Mouse (Mus musculus) limb, embryonic 13.5 days (tissue): ENCODE data around the gene Adcy4. TPM values are rescaled to one million over a fixed set of nuclear protein-coding genes. Genes with fewer than 3 reads are reported as not detected.

ENCODE experiments used
- ATAC-seq: fragments of 200-750 bp; cut with Nextera tagmentation; 2 replicates; pipeline ENCODE4 v1.8.0; 2017; ENCODE audit warnings: low read depth, moderate number of reproducible peaks, moderate TSS enrichment; ENCODE audit not compliant: low FRiP score
- H3K27ac ChIP-seq: fragments of 300-500 bp; sonication (generic); 2 replicates; pipeline ENCODE4 v1.5.1; 2015; ENCODE audit warnings: inconsistent platforms, mild to moderate bottlenecking, moderate library complexity
- H3K27me3 ChIP-seq: fragments of 300-500 bp; sonication (generic); 2 replicates; pipeline ENCODE4 v1.6.1; 2015; ENCODE audit warnings: mild to moderate bottlenecking, inconsistent platforms
- H3K36me3 ChIP-seq: fragments of 300-500 bp; sonication (generic); 2 replicates; pipeline ENCODE4 v1.6.1; 2015; ENCODE audit warnings: inconsistent platforms, mild to moderate bottlenecking, moderate library complexity
- H3K4me1 ChIP-seq: fragments of 300-500 bp; sonication (generic); 2 replicates; pipeline ENCODE4 v1.6.1; 2015; ENCODE audit warnings: inconsistent platforms
- H3K4me2 ChIP-seq: fragments of 300-500 bp; sonication (generic); replicated peaks from 2 replicates; pipeline ENCODE4 v1.6.1; 2015; ENCODE audit warnings: inconsistent platforms, mild to moderate bottlenecking, moderate library complexity
- H3K4me3 ChIP-seq: fragments of 300-500 bp; sonication (generic); 2 replicates; pipeline ENCODE4 v1.5.1; 2015; ENCODE audit warnings: moderate library complexity, mild to moderate bottlenecking, inconsistent platforms
- H3K9ac ChIP-seq: fragments of 300-500 bp; sonication (generic); 2 replicates; pipeline ENCODE4 v1.6.1; 2015; ENCODE audit warnings: mild to moderate bottlenecking, inconsistent platforms
- H3K9me3 ChIP-seq: fragments of 300-500 bp; sonication (generic); 2 replicates; pipeline ENCODE4 v1.6.1; 2016; ENCODE audit warnings: inconsistent platforms
- WGBS: fragments of 180-500 bp; shearing (Covaris S2); methylation state at CpG from one replicate; pipeline ENCODE4 v1.1.7; 2015; 5-methylcytosine and 5-hydroxymethylcytosine counted together
- polyA plus RNA-seq: library from polyadenylated mRNA; unstranded; fragments of >200 nt; fragmentation: Nextera tagmentation; extraction: Ambion mirVana; gene quantifications from 2 replicates; pipeline ENCODE4 v1.2.1, GENCODE M21; 2015

Adcy4 gene
- polyA plus RNA-seq: 20.9 and 25.6 TPM in 2 replicates

GRCm38 (mm10) chr14:55783958-55784235 lies at the start of gene Adcy4:
Adcy4 (minus strand) TSS chr14:55784095.
- ATAC-seq: no peak
- H3K27me3 ChIP-seq: peaks cover 57% of the 10 kb centered on the region

GRCm38 (mm10) chr14:55833126-55833525 lies 49.2 kb upstream of the Adcy4 start:
- no peak for ATAC-seq
- Histone ChIP-seq H3K4me2 (no peak overlapping the region), H3K4me3 (no peak overlapping the region), H3K9ac (no peak overlapping the region), H3K27ac (no peak overlapping the region), H3K27me3 (no peaks in the 10 kb centered on the region), H3K4me1 (peaks cover 59% of the 10 kb centered on the region), H3K36me3 (peaks cover 63% of the 10 kb centered on the region), H3K9me3 (no peaks in the 10 kb centered on the region)
- WGBS: 91% methylated on average over 4 of the region's 4 CpGs

More at GRCm38 (mm10) chr14:55783958-55784235, at the start of gene Adcy4:
- Histone ChIP-seq H3K9ac (peak within 1 kb of the TSS; percentile 70), H3K36me3 (peaks cover 9% of the 10 kb centered on the region; the same call in 1 of the 2 replicates), H3K4me2 (peak within 1 kb of the TSS; percentile 84), H3K4me1 (peaks cover 34% of the 10 kb centered on the region), H3K9me3 (no peaks in the 10 kb centered on the region), H3K27ac (peak within 1 kb of the TSS; percentile 80), H3K4me3 (peak within 1 kb of the TSS; percentile 58)
- WGBS: 1% methylated on average over 13 of the region's 13 CpGs

DNA sequence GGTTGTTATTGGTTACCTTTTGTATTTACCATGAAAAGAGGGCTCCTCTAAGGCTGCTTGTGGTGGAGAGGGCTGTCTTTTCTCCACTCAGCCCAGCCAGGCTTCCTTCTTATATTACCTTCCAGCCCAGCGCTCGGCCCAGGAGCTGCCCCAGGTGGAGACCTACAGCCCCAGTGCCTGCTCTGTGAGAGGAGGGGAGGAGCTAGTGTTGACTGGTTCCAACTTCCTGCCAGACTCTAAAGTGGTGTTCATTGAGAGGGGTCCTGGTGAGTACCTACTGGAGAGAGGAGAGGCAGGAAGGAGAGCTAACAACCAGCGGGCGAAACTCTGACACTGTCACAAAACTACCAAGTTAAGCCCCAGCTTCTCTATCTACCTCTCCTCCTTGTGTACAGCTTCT lies 46.4 kb upstream of the Adcy4 start:
- Histone ChIP-seq H3K4me1 (peaks cover 71% of the 10 kb centered on the region), H3K9me3 (no peaks in the 10 kb centered on the region), H3K4me2 (no peak overlapping the region), H3K9ac (no peak overlapping the region), H3K27me3 (no peaks in the 10 kb centered on the region), H3K4me3 (no peak overlapping the region), H3K27ac (no peak overlapping the region), H3K36me3 (peaks cover 80% of the 10 kb centered on the region)
- WGBS: 79% methylated on average over 4 of the region's 4 CpGs
- ATAC-seq: no peak

DNA sequence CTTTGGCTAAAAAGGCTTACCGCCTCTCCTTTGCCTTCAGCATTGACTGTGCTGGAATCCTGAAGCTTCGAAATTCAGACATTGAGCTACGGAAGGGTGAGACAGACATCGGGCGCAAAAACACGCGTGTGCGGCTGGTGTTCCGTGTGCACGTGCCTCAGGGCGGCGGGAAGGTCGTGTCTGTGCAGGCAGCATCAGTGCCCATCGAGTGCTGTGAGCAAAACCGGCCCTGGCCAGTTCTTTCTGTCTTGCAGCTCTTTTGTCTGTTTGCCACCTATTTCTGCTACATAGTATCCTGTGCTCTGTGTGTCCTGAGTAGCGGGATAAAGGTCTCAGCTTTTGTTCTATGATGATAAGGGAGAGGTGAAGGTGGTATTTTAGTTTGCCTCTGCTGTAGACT lies 46.0 kb upstream of the Adcy4 start:
- no peak for ATAC-seq
- Histone ChIP-seq H3K27ac (no peak overlapping the region), H3K4me2 (no peak overlapping the region), H3K27me3 (no peaks in the 10 kb centered on the region), H3K4me3 (no peak overlapping the region), H3K9me3 (no peaks in the 10 kb centered on the region), H3K4me1 (peaks cover 66% of the 10 kb centered on the region), H3K9ac (no peak overlapping the region), H3K36me3 (peaks cover 80% of the 10 kb centered on the region)
- WGBS: 88% methylated on average over 16 of the region's 16 CpGs

DNA sequence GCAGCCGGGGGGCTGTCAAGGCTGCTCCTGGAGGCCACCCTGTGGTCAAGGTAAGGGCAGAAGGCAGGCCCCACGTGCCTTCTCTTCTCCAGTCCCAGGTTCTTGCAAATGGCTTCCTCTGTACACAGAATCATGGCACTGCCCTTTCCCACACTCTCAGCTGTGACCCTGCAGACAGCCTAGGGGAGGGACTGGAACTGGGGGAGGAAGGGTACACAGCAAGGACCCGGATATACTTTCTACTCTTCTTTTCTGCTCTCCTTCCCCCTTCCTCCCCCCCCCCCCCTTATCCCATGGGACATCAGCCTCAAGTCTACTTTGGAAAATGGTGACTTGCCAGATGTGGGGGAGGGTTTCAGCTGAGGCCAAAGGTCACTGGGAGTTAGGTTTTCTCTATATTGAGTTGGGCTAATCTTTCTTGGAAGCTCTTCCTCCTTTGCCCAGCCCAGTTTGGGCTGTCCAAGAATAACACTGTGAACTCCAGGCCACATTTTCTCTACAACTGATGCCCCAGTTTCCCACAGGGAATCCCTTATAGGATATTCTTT lies 44.9 kb upstream of the Adcy4 start:
- WGBS: 50% methylated on average over 3 of the region's 3 CpGs

DNA sequence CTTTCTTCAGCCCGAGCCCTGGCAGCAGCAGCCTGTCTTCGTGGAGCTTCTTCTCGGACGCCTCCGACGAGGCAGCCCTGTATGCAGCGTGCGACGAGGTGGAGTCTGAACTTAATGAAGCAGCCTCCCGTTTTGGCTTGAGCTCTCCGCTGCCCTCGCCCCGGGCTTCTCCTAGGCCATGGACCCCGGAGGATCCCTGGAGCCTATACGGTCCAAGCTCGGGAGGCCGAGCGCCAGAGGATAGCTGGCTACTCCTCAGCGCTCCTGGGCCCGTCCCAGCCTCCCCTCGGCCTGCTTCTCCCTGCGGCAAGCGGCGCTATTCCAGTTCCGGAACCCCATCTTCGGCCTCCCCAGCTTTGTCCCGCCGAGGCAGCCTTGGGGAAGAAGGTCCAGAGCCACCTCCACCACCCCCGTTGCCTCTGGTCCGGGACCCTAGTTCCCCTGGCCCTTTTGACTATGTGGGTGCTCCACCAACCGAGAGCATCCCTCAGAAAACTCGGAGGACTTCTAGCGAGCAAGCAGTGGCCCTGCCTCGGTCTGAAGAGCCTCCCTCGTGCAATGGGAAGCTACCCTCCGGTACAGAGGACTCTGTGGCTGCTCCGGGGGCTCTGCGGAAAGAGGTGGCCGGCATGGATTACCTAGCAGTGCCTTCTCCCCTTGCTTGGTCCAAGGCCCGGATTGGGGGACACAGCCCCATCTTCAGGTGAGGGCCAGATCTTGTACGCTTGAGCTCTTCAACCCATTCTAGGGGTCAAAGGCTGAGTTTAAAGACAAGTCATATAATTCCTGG lies 42.9 kb upstream of the Adcy4 start:
- Histone ChIP-seq H3K36me3 (peaks cover 53% of the 10 kb centered on the region), H3K27me3 (no peaks in the 10 kb centered on the region), H3K4me3 (peak overlapping the region; percentile 88), H3K9me3 (no peaks in the 10 kb centered on the region), H3K4me1 (peaks cover 55% of the 10 kb centered on the region), H3K27ac (peak overlapping the region; percentile 100), H3K9ac (peak overlapping the region; percentile 96), H3K4me2 (peak overlapping the region; percentile 99)
- ATAC-seq: no peak
- 9% methylated on average over 41 of the region's 41 CpGs for WGBS

More for the DNA sequence above, 44.9 kb upstream of the Adcy4 start:
- ATAC-seq: no peak
- peak overlapping the region; percentile 10; the same call in 1 of the 2 replicates for H3K9ac ChIP-seq
- H3K4me3 ChIP-seq: peak overlapping the region; percentile 5; the same call in 1 of the 2 replicates
- no peaks in the 10 kb centered on the region for H3K27me3 ChIP-seq
- peaks cover 60% of the 10 kb centered on the region for H3K4me1 ChIP-seq
- H3K36me3 ChIP-seq: peaks cover 72% of the 10 kb centered on the region
- H3K27ac ChIP-seq: no peak overlapping the region; the same call in 1 of the 2 replicates
- no peaks in the 10 kb centered on the region for H3K9me3 ChIP-seq
- peak overlapping the region; percentile 99 for H3K4me2 ChIP-seq

- H3K4me2 ChIP-seq: peak overlapping the region; percentile 99
- no peaks in the 10 kb centered on the region for H3K27me3 ChIP-seq
- H3K36me3 ChIP-seq: peaks cover 47% of the 10 kb centered on the region
- H3K4me1 ChIP-seq: peaks cover 55% of the 10 kb centered on the region
- H3K27ac ChIP-seq: peak overlapping the region; percentile 100
- 3% methylated on average over 15 of the region's 15 CpGs for WGBS
- H3K9me3 ChIP-seq: no peaks in the 10 kb centered on the region
- H3K4me3 ChIP-seq: peak overlapping the region; percentile 88
- peak overlapping the region; percentile 96 for H3K9ac ChIP-seq
- ATAC-seq: no peak
Measured at GRCm38 (mm10) chr14:55826142-55826541, 42.2 kb upstream of the Adcy4 start.

DNA sequence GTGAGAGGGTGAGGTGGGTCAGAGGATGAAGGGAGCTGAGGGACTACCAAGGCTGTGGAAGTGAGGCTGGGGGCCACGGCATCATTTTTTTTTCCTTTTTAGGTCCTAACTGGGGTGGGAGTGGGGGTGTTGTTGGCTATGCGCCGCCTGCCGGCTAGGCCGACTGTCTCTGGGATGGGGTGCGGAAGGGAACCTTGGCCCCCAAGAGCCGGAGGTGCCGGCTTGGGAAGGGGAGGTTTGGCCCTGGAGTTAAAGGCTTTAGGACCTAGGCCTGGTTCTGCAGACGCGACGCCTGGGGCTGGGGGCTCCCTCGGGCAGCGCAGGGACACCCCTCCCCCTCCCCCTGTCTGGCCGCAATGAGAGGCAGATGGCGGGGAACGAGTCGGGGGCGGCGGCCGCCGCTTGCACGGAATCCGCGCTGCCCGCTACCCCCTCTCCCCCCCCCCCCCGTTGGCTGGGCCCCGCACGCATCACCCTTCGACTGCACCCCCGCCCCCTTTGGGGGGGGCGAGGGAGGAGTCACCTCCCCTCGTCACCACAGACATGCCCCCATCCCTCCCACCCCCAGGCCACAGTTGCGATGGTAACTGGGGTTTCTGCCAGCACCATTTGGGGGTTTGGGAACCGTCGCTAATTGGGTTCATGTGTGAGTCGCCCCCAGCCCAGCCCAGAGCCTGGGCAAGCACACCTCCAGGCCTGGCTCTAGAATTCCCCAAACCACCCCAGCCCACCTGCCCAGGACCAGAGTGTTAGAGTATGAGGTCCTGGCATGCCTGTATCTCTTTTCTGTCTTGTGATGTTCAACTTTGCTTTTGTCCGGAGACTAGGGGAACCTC lies 41.5 kb upstream of the Adcy4 start:
- H3K36me3 ChIP-seq: peaks cover 40% of the 10 kb centered on the region
- peak overlapping the region; percentile 99 for H3K4me2 ChIP-seq
- WGBS: under 1% methylated on average over 19 of the region's 37 CpGs
- ATAC-seq: 0 out of 2 replicates have a peak, but pooled peaks have one; percentile 1
- H3K9ac ChIP-seq: peak overlapping the region; percentile 96
- no peaks in the 10 kb centered on the region for H3K27me3 ChIP-seq
- no peaks in the 10 kb centered on the region for H3K9me3 ChIP-seq
- H3K4me1 ChIP-seq: peaks cover 55% of the 10 kb centered on the region
- H3K27ac ChIP-seq: peak overlapping the region; percentile 100
- peak overlapping the region; percentile 88 for H3K4me3 ChIP-seq

DNA sequence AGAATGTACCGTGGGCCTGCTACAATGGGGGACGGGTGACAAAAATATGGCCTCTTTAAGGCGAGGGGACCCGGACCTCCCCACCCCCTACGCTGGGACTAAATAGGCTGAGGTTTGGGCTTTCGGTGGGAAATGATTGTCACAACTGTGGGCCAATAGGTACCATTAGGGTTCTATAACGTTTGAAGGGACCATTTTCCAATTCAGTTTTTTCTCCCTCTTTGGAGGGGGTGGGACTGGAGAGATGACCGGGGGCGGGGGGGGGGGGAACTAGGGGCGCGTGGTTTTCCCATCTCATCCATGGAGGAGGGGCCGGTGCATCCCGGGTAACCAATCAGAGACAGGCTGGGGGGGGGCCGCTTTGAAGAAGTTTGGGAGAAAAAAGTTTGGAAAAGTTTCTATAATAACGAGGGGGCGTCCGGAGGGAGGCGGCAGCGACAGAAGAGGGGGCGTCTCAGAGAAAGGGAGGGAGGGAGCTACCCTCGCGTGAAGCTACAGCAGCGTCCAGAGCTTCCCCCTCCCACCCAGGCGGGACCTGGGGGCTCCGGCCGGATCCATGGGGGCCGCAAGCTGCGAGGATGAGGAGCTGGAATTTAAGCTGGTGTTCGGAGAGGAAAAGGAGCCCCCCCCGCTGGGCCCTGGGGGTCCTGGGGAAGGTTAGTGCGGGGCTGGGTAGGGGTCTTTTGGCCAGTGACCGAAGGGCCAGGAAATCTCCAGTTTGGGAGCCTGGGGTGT lies 40.8 kb upstream of the Adcy4 start:
- H3K4me1 ChIP-seq: peaks cover 48% of the 10 kb centered on the region

DNA sequence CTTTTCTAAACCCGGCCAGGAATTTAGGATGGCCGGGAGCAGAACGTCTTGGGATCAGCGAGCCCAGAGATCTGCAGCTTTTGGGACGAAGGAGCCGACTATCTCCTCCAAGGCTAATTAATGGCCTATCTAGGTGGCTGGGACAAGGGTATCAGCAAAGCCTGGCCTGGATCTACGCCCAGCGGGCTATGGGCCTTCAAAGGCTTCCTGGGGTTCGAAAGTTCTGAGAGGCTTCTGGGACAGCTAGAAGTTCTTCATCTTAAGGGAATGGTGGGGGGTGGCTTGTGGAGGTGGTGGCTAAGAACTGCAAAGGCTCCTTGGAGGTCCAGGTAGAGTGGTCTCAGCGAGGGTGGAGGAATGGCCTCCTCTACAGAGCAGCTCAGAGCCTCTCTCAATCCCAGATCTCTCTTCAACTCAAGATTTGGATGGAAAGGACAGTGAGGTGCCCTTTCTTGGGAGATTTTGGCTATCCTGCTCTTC lies 40.1 kb upstream of the Adcy4 start:
- WGBS: 3% methylated on average over 10 of the region's 10 CpGs
- 0 out of 2 replicates have a peak, but pooled peaks have one; percentile 0 for ATAC-seq
- Histone ChIP-seq H3K36me3 (peaks cover 26% of the 10 kb centered on the region), H3K9ac (peak overlapping the region; percentile 75), H3K27ac (peak overlapping the region; percentile 100), H3K4me3 (peak overlapping the region; percentile 88), H3K27me3 (no peaks in the 10 kb centered on the region), H3K9me3 (no peaks in the 10 kb centered on the region), H3K4me1 (peaks cover 43% of the 10 kb centered on the region), H3K4me2 (peak overlapping the region; percentile 99)

More for the DNA sequence above, 40.8 kb upstream of the Adcy4 start:
- peak overlapping the region; percentile 96 for H3K9ac ChIP-seq
- H3K4me2 ChIP-seq: peak overlapping the region; percentile 99
- H3K9me3 ChIP-seq: no peaks in the 10 kb centered on the region
- H3K27ac ChIP-seq: peak overlapping the region; percentile 100
- WGBS: under 1% methylated on average over 32 of the region's 32 CpGs
- peak; percentile 52 for ATAC-seq
- H3K4me3 ChIP-seq: peak overlapping the region; percentile 88
- no peaks in the 10 kb centered on the region for H3K27me3 ChIP-seq
- H3K36me3 ChIP-seq: peaks cover 32% of the 10 kb centered on the region

DNA sequence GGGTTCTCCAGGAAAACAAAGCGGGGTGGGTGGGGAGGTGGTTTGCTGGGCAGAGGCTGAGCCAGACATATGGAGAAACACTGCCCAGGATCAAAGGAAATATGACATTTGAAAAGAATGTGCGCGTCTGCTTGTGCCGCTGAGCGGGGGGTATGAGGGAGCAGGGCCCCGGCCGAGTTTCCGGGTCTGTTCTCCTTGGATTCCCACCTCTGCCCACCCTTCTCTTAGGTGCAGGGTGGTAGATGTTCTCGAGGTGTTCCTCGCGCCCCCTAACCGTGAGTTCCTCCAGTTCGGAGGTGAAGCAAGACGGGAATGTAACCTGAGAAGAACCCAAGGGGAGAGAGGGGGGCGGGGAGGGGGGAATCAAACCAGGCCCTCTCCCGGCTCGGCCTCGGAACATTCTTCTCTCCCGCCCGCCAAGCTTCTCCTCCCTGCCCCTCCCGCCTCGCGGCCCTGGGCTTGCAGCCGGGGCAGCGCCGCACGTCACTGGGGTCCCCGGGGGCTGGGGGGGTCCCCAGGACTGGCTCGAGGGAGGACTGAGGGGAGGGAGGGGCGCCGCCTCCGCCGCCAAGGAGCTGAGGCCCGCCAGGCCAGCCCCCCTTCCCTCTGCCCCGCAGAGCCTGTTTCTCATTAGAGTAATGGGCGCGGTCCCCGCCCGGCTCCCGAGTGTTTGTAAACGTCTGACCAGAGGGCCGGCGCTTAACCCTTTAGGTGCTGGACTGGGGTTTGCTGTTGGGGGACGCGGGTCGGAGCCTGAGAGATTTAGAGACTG lies 39.3 kb upstream of the Adcy4 start, which contains the start of gene Nfatc4:
Gene Nfatc4, plus strand, starts transcription at position 154 of the 772 bp plus-strand sequence.
- Histone ChIP-seq H3K4me3 (peak within 1 kb of the TSS; percentile 88), H3K27ac (peak within 1 kb of the TSS; percentile 100), H3K9me3 (no peaks in the 10 kb centered on the region), H3K27me3 (no peaks in the 10 kb centered on the region), H3K4me1 (peaks cover 35% of the 10 kb centered on the region), H3K9ac (peak within 1 kb of the TSS; percentile 75), H3K4me2 (peak within 1 kb of the TSS; percentile 99), H3K36me3 (peaks cover 17% of the 10 kb centered on the region)
- 0% methylated on average over 44 of the region's 46 CpGs for WGBS
- peak; percentile 85 for ATAC-seq
